Mouse (Mus musculus) MEL (cell line): Measurements from ENCODE around the gene A630095N17Rik. TPM values are rescaled to one million over a fixed set of nuclear protein-coding genes. Genes with fewer than 3 reads are reported as not detected.

Experiments used
- DNase-seq: peaks from one replicate; pipeline ENCODE4 v3.0.0; 2011; ENCODE audit warnings: low read depth, low spot score
- H3K27ac ChIP-seq: 2 replicates; pipeline ENCODE4 v1.5.1; 2012; ENCODE audit warnings: low read depth, mild to moderate bottlenecking, control low read depth, low read length, moderate library complexity; ENCODE audit not compliant: control insufficient read depth
- H3K27me3 ChIP-seq, 2 experiments: fragments of 150-350 bp in 1 of 2; sonication (generic) in 1 of 2; 2 replicates each; pipeline ENCODE4 v1.6.1; 2012; ENCODE audit warnings: low read length in 2 of 2, mild to moderate bottlenecking in 2 of 2, improper control_type of control experiment in 1 of 2, moderate library complexity in 1 of 2; ENCODE audit not compliant: insufficient read depth in 2 of 2, control insufficient read depth in 1 of 2
- H3K36me3 ChIP-seq, 2 experiments: 2 replicates each; pipeline ENCODE4 v1.6.1; 2012 to 2014; ENCODE audit warnings: low read length in 2 of 2, improper control_type of control experiment in 1 of 2, inconsistent platforms in 1 of 2, mild to moderate bottlenecking in 1 of 2; ENCODE audit not compliant: insufficient read depth in 2 of 2, control insufficient read depth in 1 of 2
- H3K4me1 ChIP-seq, 2 experiments: fragments of 150-350 bp in 1 of 2; sonication (generic) in 1 of 2; 2 replicates each; pipeline ENCODE4 v1.6.1; 2012; ENCODE audit warnings: low read length in 2 of 2, improper control_type of control experiment in 1 of 2, mild to moderate bottlenecking in 1 of 2; ENCODE audit not compliant: insufficient read depth in 2 of 2, control insufficient read depth in 1 of 2
- H3K4me3 ChIP-seq, 2 experiments: fragments of 150-350 bp in 1 of 2; sonication (generic) in 1 of 2; 2 replicates each; pipeline ENCODE4 v1.5.1; 2012; ENCODE audit warnings: low read depth in 2 of 2, low read length in 2 of 2, mild to moderate bottlenecking in 2 of 2, moderate library complexity in 2 of 2, control low read depth in 1 of 2, improper control_type of control experiment in 1 of 2; ENCODE audit not compliant: control insufficient read depth in 1 of 2, insufficient read depth in 1 of 2
- H3K79me2 ChIP-seq: 2 replicates; pipeline ENCODE4 v1.6.1; 2012; ENCODE audit warnings: mild to moderate bottlenecking, low read length, moderate library complexity; ENCODE audit not compliant: control insufficient read depth, poor library complexity, insufficient read depth
- H3K9ac ChIP-seq: 2 replicates; pipeline ENCODE4 v1.6.1; 2012; ENCODE audit warnings: low read depth, mild to moderate bottlenecking, control low read depth, low read length, moderate library complexity; ENCODE audit not compliant: control insufficient read depth, poor library complexity, severe bottlenecking
- H3K9me3 ChIP-seq: fragments of 150-350 bp; sonication (generic); replicated peaks from 2 replicates; pipeline ENCODE4 v1.6.1; 2012; ENCODE audit warnings: mild to moderate bottlenecking, low read length, improper control_type of control experiment, moderate library complexity; ENCODE audit not compliant: insufficient read depth
- BHLHE40 ChIP-seq: IDR thresholded peaks from 2 replicates; pipeline ENCODE4 v1.6.1; 2012; ENCODE audit warnings: low read depth, mild to moderate bottlenecking, inconsistent platforms, low read length, improper control_type of control experiment, borderline replicate concordance
- CHD1 ChIP-seq: IDR thresholded peaks from 2 replicates; pipeline ENCODE4 v1.6.1; 2012; ENCODE audit warnings: low read depth, mild to moderate bottlenecking, inconsistent platforms, low read length, improper control_type of control experiment
- CTCF ChIP-seq, 3 experiments: IDR thresholded peaks in 2 of 3; conservative IDR thresholded peaks in 1 of 3; 2 replicates each; pipeline ENCODE4 v1.5.1; 2011 to 2012; ENCODE audit warnings: low read length in 3 of 3, low read depth in 2 of 3, mild to moderate bottlenecking in 2 of 3, improper control_type of control experiment in 1 of 3, inconsistent platforms in 1 of 3, mixed read lengths in 1 of 3, moderate library complexity in 1 of 3; ENCODE audit not compliant: control insufficient read depth in 1 of 3, insufficient read depth in 1 of 3, poor library complexity in 1 of 3, severe bottlenecking in 1 of 3
- E2F4 ChIP-seq: IDR thresholded peaks from 2 replicates; pipeline ENCODE4 v1.6.1; 2011; ENCODE audit warnings: low read depth, low read length, improper control_type of control experiment, borderline replicate concordance
- GABPA ChIP-seq: IDR thresholded peaks from 2 replicates; pipeline ENCODE4 v1.6.1; 2012; ENCODE audit warnings: low read depth, mild to moderate bottlenecking, inconsistent platforms, low read length, improper control_type of control experiment, moderate library complexity
- GATA1 ChIP-seq: IDR thresholded peaks from 2 replicates; pipeline ENCODE4 v1.6.1; 2011; ENCODE audit warnings: low read depth, low read length, improper control_type of control experiment
- KAT2A ChIP-seq: conservative IDR thresholded peaks from 2 replicates; pipeline ENCODE4 v1.6.1; 2012; ENCODE audit warnings: low read depth, low read length, improper control_type of control experiment, inconsistent platforms
- MAFK ChIP-seq: IDR thresholded peaks from 2 replicates; pipeline ENCODE4 v1.6.1; 2011; ENCODE audit warnings: low read depth, mild to moderate bottlenecking, low read length, improper control_type of control experiment, borderline replicate concordance
- MAZ ChIP-seq: IDR thresholded peaks from 2 replicates; pipeline ENCODE4 v1.6.1; 2012; ENCODE audit warnings: low read depth, mild to moderate bottlenecking, inconsistent platforms, low read length, improper control_type of control experiment
- MXI1 ChIP-seq: IDR thresholded peaks from 2 replicates; pipeline ENCODE4 v1.6.1; 2011; ENCODE audit warnings: mild to moderate bottlenecking, low read depth, low read length, improper control_type of control experiment
- MYB ChIP-seq: IDR thresholded peaks from 2 replicates; pipeline ENCODE4 v1.6.1; 2011; ENCODE audit warnings: mild to moderate bottlenecking, low read depth, low read length, improper control_type of control experiment
- POLR2A ChIP-seq, 2 experiments: IDR thresholded peaks; 2 replicates each; pipeline ENCODE4 v1.6.1; 2011 to 2012; ENCODE audit warnings: low read length in 2 of 2, mild to moderate bottlenecking in 2 of 2, control low read depth in 1 of 2, improper control_type of control experiment in 1 of 2, low read depth in 1 of 2, moderate library complexity in 1 of 2; ENCODE audit not compliant: control insufficient read depth in 1 of 2, insufficient read depth in 1 of 2, poor library complexity in 1 of 2
- POLR2AphosphoS2 ChIP-seq: IDR thresholded peaks from 2 replicates; pipeline ENCODE4 v1.6.1; 2011; ENCODE audit warnings: low read length, improper control_type of control experiment
- POLR2AphosphoS5 ChIP-seq: IDR thresholded peaks from 2 replicates; pipeline ENCODE4 v1.6.1; 2012; ENCODE audit warnings: low read depth, borderline replicate concordance, mild to moderate bottlenecking, inconsistent platforms, low read length, moderate library complexity, mixed read lengths
- RAD21 ChIP-seq: IDR thresholded peaks from 2 replicates; pipeline ENCODE4 v1.6.1; 2011; ENCODE audit warnings: mild to moderate bottlenecking, low read depth, low read length, improper control_type of control experiment
- RCOR1 ChIP-seq: IDR thresholded peaks from 2 replicates; pipeline ENCODE4 v1.6.1; 2012; ENCODE audit warnings: low read depth, mild to moderate bottlenecking, inconsistent platforms, low read length, improper control_type of control experiment
- SIN3A ChIP-seq: IDR thresholded peaks from 2 replicates; pipeline ENCODE4 v1.6.1; 2012; ENCODE audit warnings: low read length, improper control_type of control experiment, inconsistent platforms
- TAL1 ChIP-seq: IDR thresholded peaks from 2 replicates; pipeline ENCODE4 v1.6.1; 2012; ENCODE audit warnings: mild to moderate bottlenecking, inconsistent platforms, low read length, moderate library complexity, mixed read lengths
- TBP ChIP-seq: IDR thresholded peaks from 2 replicates; pipeline ENCODE4 v1.8.0; 2011; ENCODE audit warnings: low read depth, low read length, improper control_type of control experiment
- TCF12 ChIP-seq: IDR thresholded peaks from 2 replicates; pipeline ENCODE4 v1.6.1; 2014; ENCODE audit warnings: low read depth, mild to moderate bottlenecking, inconsistent platforms, low read length, improper control_type of control experiment, moderate library complexity
- UBTF ChIP-seq: IDR thresholded peaks from 2 replicates; pipeline ENCODE4 v1.6.1; 2012; ENCODE audit warnings: low read depth, mild to moderate bottlenecking, inconsistent platforms, low read length, improper control_type of control experiment, moderate library complexity, borderline replicate concordance; ENCODE audit not compliant: insufficient read depth
- USF1 ChIP-seq: IDR thresholded peaks from 2 replicates; pipeline ENCODE4 v1.6.1; 2014; ENCODE audit warnings: low read depth, mild to moderate bottlenecking, inconsistent platforms, low read length, improper control_type of control experiment, moderate library complexity
- ZMIZ1 ChIP-seq: IDR thresholded peaks from 2 replicates; pipeline ENCODE4 v1.6.1; 2012; ENCODE audit warnings: low read depth, mild to moderate bottlenecking, inconsistent platforms, low read length, improper control_type of control experiment, moderate library complexity
- ZNF384 ChIP-seq: IDR thresholded peaks from 2 replicates; pipeline ENCODE4 v1.6.1; 2012; ENCODE audit warnings: low read depth, mild to moderate bottlenecking, inconsistent platforms, low read length, improper control_type of control experiment
- polyA plus RNA-seq, 2 experiments: library from polyadenylated mRNA; stranded (reverse) in 1 of 2; unstranded in 1 of 2; fragments of >175 nt in 1 of 2; fragments of >200 nt in 1 of 2; gene quantifications; 2 replicates each; pipeline versions ENCODE4 v1.2.1 to v1.2.4; 2012; ENCODE audit warnings: low replicate concordance in 2 of 2, low read depth in 1 of 2; ENCODE audit not compliant: insufficient read length in 2 of 2, insufficient read depth in 1 of 2, missing spikeins in 1 of 2
- total RNA-seq: library from RNA; depleted of rRNA; stranded (reverse); fragments of 300-350 nt; gene quantifications from 2 replicates; pipeline ENCODE4 v1.2.3, GENCODE M21; 2012; rRNA removed

Gene A630095N17Rik
- 0.46 and 0.58 TPM in 2 replicates for total RNA-seq
- under 1 TPM in 1 of 2 experiments, not detected in 1; 0.82 TPM for polyA plus RNA-seq

- no peak for DNase-seq
- Histone ChIP-seq H3K27ac (no peak within 1 kb of the TSS), H3K27me3 (no peaks in the 10 kb centered on the region), H3K4me3 (no peak within 1 kb of the TSS), H3K36me3 (peaks cover 0 to 42% of the 10 kb centered on the region in 2 experiments; a peak in 2 of 4 replicates), H3K9me3 (no peaks in the 10 kb centered on the region), H3K79me2 (no peaks in the 10 kb centered on the region; the same call in 1 of the 2 replicates), H3K9ac (no peak within 1 kb of the TSS), H3K4me1 (peaks cover 20 to 46% of the 10 kb centered on the region in 2 experiments)
- TF ChIP-seq POLR2AphosphoS2 (no peak), TBP (no peak), RCOR1 (no peak), GATA1 (no peak), GABPA (no peak), MXI1 (no peak), ZNF384 (no peak), ZMIZ1 (no peak), MYB (no peak), SIN3A (no peak), CHD1 (no peak)
- TF ChIP-seq, all 39 proteins: peak for 0
Measured at GRCm38 (mm10) chr1:75231664-75232152, at the start of gene A630095N17Rik. TSS of gene A630095N17Rik (minus strand) at chr1:75232102.

- Histone ChIP-seq H3K9me3 (no peaks in the 10 kb centered on the region), H3K36me3 (no peaks in the 10 kb centered on the region), H3K4me3 (no peak within 1 kb of the TSS), H3K79me2 (no peaks in the 10 kb centered on the region), H3K4me1 (no peaks in the 10 kb centered on the region)
- DNase-seq, result no peak
- TF ChIP-seq MYB (no peak), TAL1 (no peak), E2F4 (no peak), CTCF (IDR thresholded peaks at IDR 0.05 in 2 of 3, conservative IDR thresholded peaks at IDR 0.05 in 1 of 3; ENCODE audit: control insufficient read depth in 1 of 3, insufficient read depth in 1 of 3, low read depth in 2 of 3, low read length in 3 of 3, poor library complexity in 1 of 3, severe bottlenecking in 1 of 3) (no peak), TBP (no peak), UBTF (no peak), MAFK (no peak), TCF12 (no peak), POLR2A (IDR thresholded peaks at IDR 0.05; ENCODE audit: control insufficient read depth in 1 of 2, insufficient read depth in 1 of 2, low read depth in 1 of 2, low read length in 2 of 2, poor library complexity in 1 of 2) (no peak), RAD21 (no peak), POLR2AphosphoS5 (no peak), SIN3A (no peak), BHLHE40 (no peak), USF1 (no peak), MAZ (no peak), ZNF384 (no peak), KAT2A (no peak), MXI1 (no peak)
- TF ChIP-seq, all 39 proteins: peak for 0
- no peak within 1 kb of the TSS for H3K9ac ChIP-seq
- H3K27me3 ChIP-seq, result peaks cover 0 to 1% of the 10 kb centered on the region in 2 experiments; a peak in 1 of 4 replicates
- H3K27ac ChIP-seq, result no peak within 1 kb of the TSS
Measured at GRCm38 (mm10) chr1:75278228-75278627, 46.3 kb upstream of the A630095N17Rik start, which contains the start of gene Resp18. TSS of gene Resp18 (minus strand) at chr1:75278415.
